Mouse (Mus musculus) midbrain, embryonic 10.5 days (tissue): ENCODE data around the gene Mrpl52. TPM values are rescaled to one million over a fixed set of nuclear protein-coding genes. Genes with fewer than 3 reads are reported as not detected.

Source experiments
- DNase-seq: peaks from one replicate; pipeline ENCODE4 v3.0.0-alpha.2; 2017; ENCODE audit warnings: low spot score
- H3K27ac ChIP-seq: fragments of 300-500 bp; sonication (generic); replicated peaks from 2 replicates; pipeline ENCODE4 v1.5.1; 2016; ENCODE audit warnings: mild to moderate bottlenecking
- H3K27me3 ChIP-seq: fragments of 300-500 bp; sonication (generic); 2 replicates; pipeline ENCODE4 v1.6.1; 2016; ENCODE audit warnings: low read depth, mild to moderate bottlenecking; ENCODE audit not compliant: poor library complexity, severe bottlenecking
- H3K36me3 ChIP-seq: fragments of 300-500 bp; sonication (generic); 2 replicates; pipeline ENCODE4 v1.6.1; 2016; ENCODE audit warnings: mild to moderate bottlenecking, moderate library complexity
- H3K4me1 ChIP-seq: fragments of 300-500 bp; sonication (generic); 2 replicates; pipeline ENCODE4 v1.6.1; 2016
- H3K4me3 ChIP-seq: fragments of 300-500 bp; sonication (generic); 2 replicates; pipeline ENCODE4 v1.5.1; 2016; ENCODE audit warnings: mild to moderate bottlenecking, moderate library complexity
- H3K9me3 ChIP-seq: fragments of 300-500 bp; sonication (generic); replicated peaks from 2 replicates; pipeline ENCODE4 v1.6.1; 2016; ENCODE audit warnings: mild to moderate bottlenecking
- WGBS: fragments of 180-500 bp; shearing (Covaris S2); methylation state at CpG from one replicate; pipeline ENCODE4 v1.1.7; 2016; 5-methylcytosine and 5-hydroxymethylcytosine counted together
- polyA plus RNA-seq: library from polyadenylated mRNA; unstranded; fragments of >200 nt; fragmentation: Nextera tagmentation; extraction: Ambion mirVana; gene quantifications from 2 replicates; pipeline ENCODE4 v1.2.1, GENCODE M21; 2016

Gene Mrpl52
- 205 and 211 TPM in 2 replicates for polyA plus RNA-seq

GRCm38 (mm10) chr14:54426689-54427398 is at the start of gene Mrpl52:
Gene Mrpl52 (plus strand): TSS chr14:54426909.
- H3K4me3 ChIP-seq = peak within 1 kb of the TSS; percentile 95
- peaks cover 18% of the 10 kb centered on the region for H3K36me3 ChIP-seq
- DNase-seq = peak; percentile 94
- no peaks in the 10 kb centered on the region; the same call in 1 of the 2 replicates for H3K27me3 ChIP-seq
- peak within 1 kb of the TSS; percentile 94 for H3K27ac ChIP-seq
- H3K9me3 ChIP-seq = no peaks in the 10 kb centered on the region
- under 1% methylated on average over 48 of the region's 48 CpGs for WGBS
- peaks cover 50% of the 10 kb centered on the region for H3K4me1 ChIP-seq

GRCm38 (mm10) chr14:54377166-54377565 is 49.5 kb upstream of the Mrpl52 start:
- DNase-seq = no peak
- H3K4me3 ChIP-seq = no peak overlapping the region
- no peaks in the 10 kb centered on the region for H3K27me3 ChIP-seq
- no peak overlapping the region for H3K27ac ChIP-seq
- no peaks in the 10 kb centered on the region for H3K9me3 ChIP-seq
- WGBS = 90% methylated on average over 6 of the region's 6 CpGs
- peaks cover 10% of the 10 kb centered on the region; the same call in 1 of the 2 replicates for H3K4me1 ChIP-seq
- H3K36me3 ChIP-seq = no peaks in the 10 kb centered on the region

GRCm38 (mm10) chr14:54379571-54379970 is 47.1 kb upstream of the Mrpl52 start:
- Histone ChIP-seq H3K9me3 (no peaks in the 10 kb centered on the region), H3K4me3 (no peak overlapping the region), H3K36me3 (no peaks in the 10 kb centered on the region), H3K27ac (no peak overlapping the region), H3K4me1 (peaks cover 24% of the 10 kb centered on the region), H3K27me3 (no peaks in the 10 kb centered on the region)
- no peak for DNase-seq
- 84% methylated on average over 13 of the region's 13 CpGs for WGBS

- no peak overlapping the region for H3K27ac ChIP-seq
- DNase-seq = no peak
- peaks cover 24% of the 10 kb centered on the region for H3K4me1 ChIP-seq
- no peaks in the 10 kb centered on the region for H3K36me3 ChIP-seq
- WGBS = 72% methylated on average over 4 of the region's 4 CpGs
- H3K4me3 ChIP-seq = no peak overlapping the region
- no peaks in the 10 kb centered on the region for H3K27me3 ChIP-seq
- H3K9me3 ChIP-seq = no peaks in the 10 kb centered on the region
Measured at GRCm38 (mm10) chr14:54380616-54381015, 46.1 kb upstream of the Mrpl52 start.

- H3K36me3 ChIP-seq = no peaks in the 10 kb centered on the region
- no peak overlapping the region for H3K4me3 ChIP-seq
- DNase-seq = no peak
- H3K27ac ChIP-seq = no peak overlapping the region
- peaks cover 28% of the 10 kb centered on the region for H3K4me1 ChIP-seq
- H3K27me3 ChIP-seq = no peaks in the 10 kb centered on the region
- WGBS = 85% methylated on average over 10 of the region's 10 CpGs
- H3K9me3 ChIP-seq = no peaks in the 10 kb centered on the region
Measured at GRCm38 (mm10) chr14:54381816-54382215, 44.9 kb upstream of the Mrpl52 start.

- no peak overlapping the region for H3K27ac ChIP-seq
- DNase-seq = no peak
- no peaks in the 10 kb centered on the region for H3K36me3 ChIP-seq
- H3K4me1 ChIP-seq = peaks cover 28% of the 10 kb centered on the region
- 74% methylated on average over 9 of the region's 9 CpGs for WGBS
- no peaks in the 10 kb centered on the region for H3K9me3 ChIP-seq
- no peak overlapping the region for H3K4me3 ChIP-seq
- H3K27me3 ChIP-seq = no peaks in the 10 kb centered on the region
Measured at GRCm38 (mm10) chr14:54382641-54383040, 44.1 kb upstream of the Mrpl52 start.

- DNase-seq = no peak
- H3K27me3 ChIP-seq = no peaks in the 10 kb centered on the region
- no peaks in the 10 kb centered on the region for H3K9me3 ChIP-seq
- H3K4me1 ChIP-seq = peaks cover 28% of the 10 kb centered on the region
- H3K4me3 ChIP-seq = no peak overlapping the region
- peak overlapping the region; percentile 35; the same call in 1 of the 2 replicates for H3K27ac ChIP-seq
- H3K36me3 ChIP-seq = no peaks in the 10 kb centered on the region
- WGBS = 54% methylated on average over 4 of the region's 4 CpGs
Measured at GRCm38 (mm10) chr14:54383355-54383771, 43.3 kb upstream of the Mrpl52 start.

GRCm38 (mm10) chr14:54384396-54384795 is 42.3 kb upstream of the Mrpl52 start:
- H3K27ac ChIP-seq = no peak overlapping the region
- no peaks in the 10 kb centered on the region for H3K36me3 ChIP-seq
- H3K27me3 ChIP-seq = no peaks in the 10 kb centered on the region
- H3K9me3 ChIP-seq = no peaks in the 10 kb centered on the region
- no peak for DNase-seq
- peaks cover 28% of the 10 kb centered on the region for H3K4me1 ChIP-seq
- H3K4me3 ChIP-seq = no peak overlapping the region
- WGBS = 92% methylated on average over 8 of the region's 8 CpGs

- WGBS = 86% methylated on average over 7 of the region's 7 CpGs
- DNase-seq = no peak
- H3K36me3 ChIP-seq = no peaks in the 10 kb centered on the region
Measured at GRCm38 (mm10) chr14:54385968-54386618, 40.6 kb upstream of the Mrpl52 start.

GRCm38 (mm10) chr14:54387546-54387945 is 39.2 kb upstream of the Mrpl52 start:
- Histone ChIP-seq H3K4me1 (peaks cover 16% of the 10 kb centered on the region), H3K36me3 (no peaks in the 10 kb centered on the region), H3K4me3 (no peak overlapping the region), H3K27me3 (no peaks in the 10 kb centered on the region), H3K27ac (no peak overlapping the region), H3K9me3 (no peaks in the 10 kb centered on the region)
- WGBS = 82% methylated on average over 6 of the region's 6 CpGs
- DNase-seq = no peak

More at GRCm38 (mm10) chr14:54385968-54386618, 40.6 kb upstream of the Mrpl52 start:
- no peaks in the 10 kb centered on the region for H3K9me3 ChIP-seq
- no peak overlapping the region for H3K4me3 ChIP-seq
- no peaks in the 10 kb centered on the region for H3K27me3 ChIP-seq
- no peak overlapping the region for H3K27ac ChIP-seq
- peaks cover 22% of the 10 kb centered on the region for H3K4me1 ChIP-seq

- no peak overlapping the region for H3K27ac ChIP-seq
- no peaks in the 10 kb centered on the region for H3K36me3 ChIP-seq
- DNase-seq = no peak
- no peaks in the 10 kb centered on the region for H3K27me3 ChIP-seq
- WGBS = 83% methylated on average over 6 of the region's 6 CpGs
- H3K4me1 ChIP-seq = peaks cover 4% of the 10 kb centered on the region
- H3K9me3 ChIP-seq = no peaks in the 10 kb centered on the region
- H3K4me3 ChIP-seq = no peak overlapping the region
Measured at GRCm38 (mm10) chr14:54390843-54391242, 35.9 kb upstream of the Mrpl52 start.

- no peak for DNase-seq
- H3K4me3 ChIP-seq = no peak overlapping the region
- no peaks in the 10 kb centered on the region for H3K4me1 ChIP-seq
- no peaks in the 10 kb centered on the region for H3K9me3 ChIP-seq
- H3K27ac ChIP-seq = no peak overlapping the region
- WGBS = 78% methylated on average over 3 of the region's 3 CpGs
- no peaks in the 10 kb centered on the region for H3K36me3 ChIP-seq
- H3K27me3 ChIP-seq = no peaks in the 10 kb centered on the region
Measured at GRCm38 (mm10) chr14:54393794-54394193, 32.9 kb upstream of the Mrpl52 start.

GRCm38 (mm10) chr14:54394309-54394708 is 32.4 kb upstream of the Mrpl52 start:
- Histone ChIP-seq H3K4me3 (no peak overlapping the region), H3K27ac (no peak overlapping the region), H3K9me3 (no peaks in the 10 kb centered on the region), H3K4me1 (no peaks in the 10 kb centered on the region), H3K27me3 (no peaks in the 10 kb centered on the region), H3K36me3 (no peaks in the 10 kb centered on the region)
- DNase-seq = no peak
